Mouse (Mus musculus) cerebellum, adult 2 months (tissue): ENCODE data around the gene Abcc9. TPM values are rescaled to one million over a fixed set of nuclear protein-coding genes. Genes with fewer than 3 reads are reported as not detected.
"Not testable (repeated sequence)": the region's sequence is repeated elsewhere in the genome, so short reads cannot be mapped to it uniquely, and the experiment has no call there.

ENCODE experiments used
- DNase-seq, 2 experiments: peaks; one replicate each; pipeline ENCODE4 v3.0.0; 2021
- H3K27ac ChIP-seq: fragments of 200-500 bp; 2 replicates; pipeline ENCODE4 v1.5.1; 2012; ENCODE audit warnings: low read length, control low read depth, inconsistent platforms; ENCODE audit not compliant: insufficient read depth
- H3K27me3 ChIP-seq: fragments of 200-500 bp; 2 replicates; pipeline ENCODE4 v1.6.1; 2012; ENCODE audit warnings: inconsistent platforms, mild to moderate bottlenecking, low read length, moderate library complexity; ENCODE audit not compliant: control insufficient read depth, insufficient read depth
- H3K4me1 ChIP-seq: fragments of 200-500 bp; 2 replicates; pipeline ENCODE4 v1.6.1; 2011; ENCODE audit warnings: low read length; ENCODE audit not compliant: control insufficient read depth, insufficient read depth
- H3K4me3 ChIP-seq: fragments of 200-500 bp; replicated peaks from 2 replicates; pipeline ENCODE3; 2011; ENCODE audit warnings: mild to moderate bottlenecking, low read depth, low read length, control low read depth; ENCODE audit not compliant: insufficient read depth
- CTCF ChIP-seq: fragments of 200-500 bp; IDR thresholded peaks from 2 replicates; pipeline ENCODE4 v1.5.1; 2011; ENCODE audit warnings: low read depth, mild to moderate bottlenecking, control low read depth, low read length, moderate library complexity, borderline replicate concordance; ENCODE audit not compliant: insufficient read depth
- POLR2A ChIP-seq: fragments of 200-500 bp; IDR thresholded peaks from 2 replicates; pipeline ENCODE4 v1.6.1; 2011; ENCODE audit warnings: low read length, control low read depth, borderline replicate concordance; ENCODE audit not compliant: insufficient read depth
- WGBS: fragments of 180-500 bp; shearing (Covaris S2); methylation state at CpG from one replicate; pipeline ENCODE4 v1.1.7; 2018; 5-methylcytosine and 5-hydroxymethylcytosine counted together
- polyA plus RNA-seq: library from polyadenylated mRNA; depleted of rRNA; stranded (reverse); fragments of >200 nt; gene quantifications from 2 replicates; pipeline ENCODE4 v1.2.3, GENCODE M21; 2012

The Abcc9 gene
- polyA plus RNA-seq, 1 experiment: 3.6 TPM

DNA sequence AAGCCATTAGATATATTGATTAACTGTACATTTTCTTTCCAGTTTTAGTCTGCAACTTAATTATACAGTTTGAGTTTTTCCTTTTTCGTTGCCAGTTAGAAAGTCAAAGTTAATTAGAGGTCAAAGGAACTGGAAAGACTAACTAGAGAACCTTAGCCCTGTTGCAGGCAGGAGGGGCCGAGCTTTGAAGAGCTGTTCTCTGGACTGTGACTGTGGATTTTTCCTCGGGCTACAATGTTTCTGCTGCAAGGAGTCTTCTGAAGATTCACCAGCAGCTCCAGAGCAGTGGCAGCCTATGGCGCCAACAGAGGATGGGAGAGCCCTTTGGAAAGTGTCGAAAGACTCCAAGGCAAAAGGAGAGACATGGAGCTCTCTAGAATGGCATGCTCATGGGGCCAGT lies 10.0 kb downstream of the Abcc9 start:
- DNase-seq: no peak
- no peak overlapping the region for H3K4me3 ChIP-seq
- 76% methylated on average over 5 of the region's 5 CpGs for WGBS
- no peak for TF ChIP-seq POLR2A
- TF ChIP-seq CTCF: no peak
- H3K4me1 ChIP-seq: no peaks in the 10 kb centered on the region
- H3K27ac ChIP-seq: no peak overlapping the region
- H3K27me3 ChIP-seq: no peaks in the 10 kb centered on the region

DNA sequence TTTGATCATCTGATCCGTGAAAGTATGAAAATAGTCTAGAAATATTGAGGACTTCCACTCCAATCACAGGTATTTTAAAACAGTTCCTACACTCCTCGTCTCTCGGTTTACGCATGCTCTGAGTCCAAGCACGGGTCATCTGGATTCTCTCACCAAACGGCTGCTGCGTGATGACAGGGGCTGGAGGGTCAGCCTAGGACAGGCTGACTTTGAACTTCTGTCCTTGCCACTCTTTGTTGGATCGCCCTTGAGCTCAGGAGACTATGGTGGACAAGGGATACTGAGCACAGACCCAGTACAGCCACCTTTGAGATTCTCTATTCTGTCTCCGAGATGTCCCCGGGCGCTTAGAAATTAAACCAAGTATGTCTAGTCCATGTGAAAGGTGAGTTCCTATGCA lies 12.4 kb downstream of the Abcc9 start:
- H3K4me3 ChIP-seq: no peak overlapping the region
- no peaks in the 10 kb centered on the region for H3K4me1 ChIP-seq
- no peak overlapping the region for H3K27ac ChIP-seq
- TF ChIP-seq POLR2A (no peak), CTCF (no peak)
- H3K27me3 ChIP-seq: no peaks in the 10 kb centered on the region
- no peak for DNase-seq
- WGBS: 95% methylated on average over 11 of the region's 11 CpGs

DNA sequence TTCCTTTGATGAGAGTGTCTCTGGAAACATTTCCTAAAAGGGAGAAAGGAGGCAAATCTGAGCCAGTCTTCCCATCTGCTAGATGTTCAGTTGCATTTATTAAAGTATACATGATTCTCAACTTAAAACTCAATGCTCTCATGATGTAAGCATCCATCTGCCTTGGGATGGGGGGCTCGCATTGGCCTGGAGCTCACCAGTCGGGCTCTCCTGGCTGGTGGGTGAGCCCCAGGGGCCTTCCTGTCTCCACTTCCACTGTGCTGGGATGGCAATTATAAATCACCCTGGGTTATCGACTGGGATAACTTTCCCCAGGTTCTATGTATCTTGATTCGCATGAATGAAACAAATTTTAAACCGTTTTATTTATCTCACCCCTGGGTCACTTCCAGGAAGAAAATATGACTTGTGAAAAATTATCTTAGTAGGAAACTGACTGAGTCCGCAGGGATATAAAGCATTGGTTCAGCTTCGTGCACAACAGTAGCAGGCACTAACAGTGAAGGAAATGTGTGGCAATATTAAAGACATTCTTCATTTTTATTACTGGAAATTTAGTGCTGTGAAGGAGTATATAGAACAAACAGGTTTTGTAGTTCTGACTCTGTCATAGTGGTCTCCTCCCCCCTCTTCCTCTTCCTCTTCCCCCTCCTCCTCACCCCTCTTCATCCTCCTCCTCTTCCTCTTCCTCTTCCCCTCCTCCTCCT lies 19.0 kb downstream of the Abcc9 start:
- Histone ChIP-seq H3K4me1 (no peaks in the 10 kb centered on the region), H3K27me3 (no peaks in the 10 kb centered on the region), H3K4me3 (no peak overlapping the region), H3K27ac (no peak overlapping the region)
- WGBS: 76% methylated on average over 7 of the region's 7 CpGs
- no peak for TF ChIP-seq POLR2A
- no peak for DNase-seq

DNA sequence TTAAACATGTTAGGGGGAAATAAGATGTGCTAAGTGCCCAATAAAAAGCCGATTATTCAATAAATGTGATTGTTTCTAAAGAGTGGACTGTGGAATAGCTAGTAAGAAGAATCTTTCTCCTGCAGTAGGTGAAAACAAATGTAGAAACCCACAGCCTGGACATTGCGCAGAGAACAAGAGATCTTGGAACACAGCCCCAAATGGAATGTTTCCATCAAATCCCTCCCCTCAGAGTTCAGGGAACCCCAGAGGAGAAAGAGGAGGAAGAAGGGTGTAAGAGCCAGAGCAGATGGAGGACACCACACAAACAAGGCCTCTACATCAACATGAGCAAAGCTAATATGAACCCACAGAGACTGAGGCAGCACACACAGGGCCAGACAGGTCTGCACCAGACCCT lies 32.1 kb downstream of the Abcc9 start:
- Histone ChIP-seq H3K4me3 (no peak overlapping the region), H3K4me1 (no peaks in the 10 kb centered on the region), H3K27ac (no peak overlapping the region), H3K27me3 (no peaks in the 10 kb centered on the region)
- DNase-seq: no peak
- WGBS: 69% methylated on average over 2 of the region's 2 CpGs
- TF ChIP-seq CTCF (no peak), POLR2A (no peak)

DNA sequence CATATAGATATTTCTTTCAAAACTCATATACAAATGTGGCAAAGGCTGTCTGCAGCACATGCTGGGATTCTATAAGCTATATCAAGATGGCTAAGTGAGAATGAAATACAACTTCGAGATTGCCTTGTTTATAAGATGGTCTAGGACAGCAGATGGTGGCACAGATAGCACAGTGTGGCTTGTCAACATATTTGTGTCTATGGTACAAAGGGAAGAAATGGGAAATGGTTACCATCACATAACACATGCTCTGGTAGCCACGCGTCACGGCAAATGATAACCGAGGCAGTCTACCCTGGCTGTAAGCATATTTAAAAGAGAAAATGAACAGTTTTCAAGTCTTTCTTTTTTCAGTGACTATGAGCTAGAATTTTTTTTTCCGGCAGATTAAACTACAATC lies 32.8 kb downstream of the Abcc9 start:
- TF ChIP-seq CTCF (no peak), POLR2A (no peak)
- 92% methylated on average over 6 of the region's 6 CpGs for WGBS
- Histone ChIP-seq H3K4me1 (no peaks in the 10 kb centered on the region), H3K27me3 (no peaks in the 10 kb centered on the region), H3K4me3 (no peak overlapping the region), H3K27ac (no peak overlapping the region)
- DNase-seq: no peak

DNA sequence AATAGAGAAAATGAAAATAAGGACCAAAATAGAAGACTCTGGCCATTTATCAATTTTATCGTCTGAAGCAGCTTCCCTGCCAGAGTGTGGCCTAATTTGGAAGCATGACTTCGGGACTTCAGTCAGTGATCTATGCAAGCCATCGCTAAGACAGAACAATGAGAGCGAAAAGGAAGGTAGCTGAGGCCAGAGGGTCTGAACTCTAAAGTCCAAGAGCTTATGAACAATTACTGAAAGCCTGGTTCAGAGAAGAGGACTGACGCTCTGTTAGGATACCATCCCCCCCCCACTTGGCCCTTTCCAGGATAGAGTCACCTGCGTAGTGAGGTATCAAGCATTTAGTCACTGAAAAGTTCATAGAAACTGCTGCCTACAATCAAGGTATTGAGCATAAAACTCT lies 33.3 kb downstream of the Abcc9 start:
- no peak overlapping the region for H3K4me3 ChIP-seq
- no peak overlapping the region for H3K27ac ChIP-seq
- no peaks in the 10 kb centered on the region for H3K27me3 ChIP-seq
- WGBS: 67% methylated on average over 6 of the region's 6 CpGs
- DNase-seq: no peak
- no peak for TF ChIP-seq CTCF
- TF ChIP-seq POLR2A: no peak
- H3K4me1 ChIP-seq: no peaks in the 10 kb centered on the region

DNA sequence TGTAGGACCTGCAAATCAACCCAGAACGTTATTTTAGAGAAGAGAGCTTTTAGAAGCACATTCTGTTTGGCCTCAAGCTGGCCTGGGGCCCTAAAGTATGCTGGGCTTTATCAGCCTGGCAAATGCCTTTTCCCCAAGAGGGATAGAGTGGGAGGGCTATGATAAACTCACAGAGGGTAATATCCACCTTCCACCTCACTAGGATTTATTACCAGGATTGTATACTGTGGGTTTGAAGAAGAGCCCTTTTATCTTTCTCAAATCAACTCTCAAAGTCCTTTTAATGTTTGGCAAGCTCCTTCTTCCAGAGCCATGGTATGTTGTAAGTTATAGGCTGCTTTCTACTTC lies 33.7 kb downstream of the Abcc9 start:
- H3K27ac ChIP-seq: no peak overlapping the region
- no peaks in the 10 kb centered on the region for H3K4me1 ChIP-seq
- no peak for TF ChIP-seq POLR2A
- TF ChIP-seq CTCF: no peak
- no peak for DNase-seq
- H3K27me3 ChIP-seq: no peaks in the 10 kb centered on the region
- WGBS: 10% methylated on average over 1 of the region's 1 CpGs
- H3K4me3 ChIP-seq: no peak overlapping the region

DNA sequence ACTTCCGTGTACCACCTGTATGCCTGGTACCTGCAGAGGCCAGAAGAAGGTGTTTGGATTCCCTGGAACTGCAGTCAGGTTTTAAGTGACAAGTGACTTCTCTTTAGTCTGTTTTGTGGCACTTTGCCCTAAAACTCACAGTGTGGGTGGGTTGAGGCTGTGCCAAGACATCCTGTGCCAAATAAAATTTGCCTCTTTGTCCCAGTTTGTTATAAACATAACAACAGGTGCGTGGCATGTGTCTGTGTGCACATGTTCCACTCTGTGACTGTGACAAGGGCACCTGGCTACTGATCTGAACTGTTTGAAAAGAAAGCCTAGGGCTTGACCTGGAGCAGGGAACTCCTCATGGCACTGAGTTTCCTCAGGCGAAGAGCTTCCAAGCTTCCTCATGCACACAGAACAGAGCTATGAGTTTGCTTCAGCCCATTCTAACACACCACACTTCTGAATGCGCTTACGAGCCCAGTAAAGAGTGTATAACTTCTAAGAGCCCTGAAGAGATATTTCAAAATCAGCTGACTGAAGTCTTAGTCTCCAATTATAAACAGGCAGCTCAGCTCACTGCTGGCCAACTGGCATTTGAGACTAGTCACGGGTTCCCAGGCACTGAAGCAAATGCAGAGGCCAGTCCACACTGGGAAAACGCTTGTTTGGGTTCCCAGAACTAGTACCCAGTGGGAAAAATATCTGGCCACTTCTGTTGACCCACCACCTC lies 34.3 kb downstream of the Abcc9 start:
- no peak for TF ChIP-seq CTCF
- no peak for TF ChIP-seq POLR2A
- WGBS: 37% methylated on average over 7 of the region's 7 CpGs

GRCm38 (mm10) chr6:142662056-142662455 lies 40.1 kb downstream of the Abcc9 start:
- not testable (repeated sequence) for DNase-seq, H3K27me3 ChIP-seq, H3K4me1 ChIP-seq, H3K27ac ChIP-seq, H3K4me3 ChIP-seq
- 93% methylated on average over 3 of the region's 3 CpGs for WGBS

More for the DNA sequence above, 34.3 kb downstream of the Abcc9 start:
- H3K27ac ChIP-seq: no peak overlapping the region
- H3K4me3 ChIP-seq: no peak overlapping the region
- no peaks in the 10 kb centered on the region for H3K27me3 ChIP-seq
- no peak for DNase-seq
- no peaks in the 10 kb centered on the region for H3K4me1 ChIP-seq
